Mouse (Mus musculus): ENCODE results near the gene Akip1. TPM values are rescaled to one million over a fixed set of nuclear protein-coding genes. Genes with fewer than 3 reads are reported as not detected.
A peak's percentile ranks its signal among the peaks of the same experiment; 100 is the strongest.

Akip1 gene
- polyA plus RNA-seq (2015; fragmentation: Nextera tagmentation; extraction: Ambion mirVana) = 32.7 and 36.0 TPM in 2 replicates

DNA sequence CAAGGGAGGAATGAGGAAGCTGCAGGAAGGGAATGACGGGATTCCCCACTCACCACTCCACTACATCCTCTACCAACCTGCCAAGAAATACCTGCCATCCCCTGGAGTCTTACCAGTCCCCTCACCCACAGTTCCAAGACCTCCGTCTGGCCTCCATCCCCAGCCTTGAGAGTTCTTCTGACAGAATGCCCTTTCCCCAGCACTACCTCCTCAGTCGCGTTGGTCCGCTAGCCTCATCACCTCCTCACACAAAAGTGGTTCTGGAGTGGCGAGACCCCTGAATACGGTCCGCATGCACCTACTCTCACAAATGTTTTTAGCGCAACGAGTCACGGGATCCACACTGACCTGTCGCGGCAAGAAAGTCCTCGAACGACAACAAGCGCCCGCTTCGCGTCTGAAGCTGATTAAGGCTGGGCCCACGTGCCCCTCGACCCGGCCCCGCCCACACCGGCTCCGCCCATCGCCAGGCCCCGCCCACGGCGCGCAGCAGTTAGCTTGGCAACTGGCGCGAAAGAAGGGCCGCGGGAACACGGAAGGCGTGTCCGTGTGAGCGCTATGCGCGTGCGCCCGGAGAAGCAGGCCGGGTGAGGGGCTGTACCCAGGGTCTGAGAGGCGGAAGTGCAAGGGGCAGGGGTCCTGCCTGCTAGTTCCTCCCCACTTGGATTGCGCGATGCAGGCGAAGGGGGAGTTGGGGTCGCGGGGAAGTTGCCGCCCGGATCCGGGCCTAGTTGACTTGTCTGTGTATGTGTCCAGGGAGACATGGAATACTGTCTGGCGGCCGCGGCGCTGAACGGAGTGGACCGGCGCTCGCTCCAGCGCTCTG, at the start of gene Akip1, which contains the start of gene St5:
TSS of gene Akip1 (plus strand) at position 501 of the 826 bp plus-strand sequence.
TSS of gene St5 (minus strand) at position 416 of the 826 bp plus-strand sequence.
- Histone ChIP-seq H3K4me3 (ENCODE audit: low read length) (peak within 1 kb of the TSS; percentile 87), H3K36me3 (ENCODE audit: control insufficient read depth, insufficient read depth) (peaks cover 3% of the 10 kb centered on the region; the same call in 1 of the 2 replicates), H3K27ac (ENCODE audit: low read length) (peak within 1 kb of the TSS; percentile 77), H3K4me1 (ENCODE audit: control insufficient read depth, insufficient read depth, low read length) (peaks cover 24% of the 10 kb centered on the region), H3K27me3 (ENCODE audit: control insufficient read depth, insufficient read depth, low read length) (no peaks in the 10 kb centered on the region), H3K9ac (ENCODE audit: low read length) (peak within 1 kb of the TSS; percentile 90), H3K4me2 (ENCODE audit: low read depth, low read length) (peak within 1 kb of the TSS; percentile 95), H3K9me3 (replicated peaks; ENCODE audit: control insufficient read depth, low read length) (no peaks in the 10 kb centered on the region)
- under 1% methylated on average over 61 of the region's 61 CpGs for WGBS
- ATAC-seq (replicated peaks; ENCODE audit: extremely low read depth, insufficient read depth, low FRiP score) = peak; percentile 93

DNA sequence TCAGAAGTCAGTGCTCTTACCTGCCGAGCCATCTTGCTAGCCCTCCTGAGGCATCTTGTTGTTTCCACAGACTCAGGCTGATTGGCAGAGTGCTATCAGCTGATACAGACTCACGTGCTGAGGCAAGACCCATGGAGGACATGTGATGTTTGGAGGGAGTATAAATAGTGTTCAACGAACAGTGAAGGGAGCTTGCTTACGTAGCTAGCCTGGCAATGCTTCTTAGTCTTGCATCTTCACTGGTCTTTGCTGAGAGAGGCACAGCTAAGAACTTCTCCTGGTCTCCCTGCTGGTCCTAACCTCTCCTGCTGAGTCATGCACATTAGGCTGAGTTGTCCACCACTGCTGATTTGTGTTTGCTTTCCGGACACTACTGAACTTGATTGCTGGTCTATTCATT, 48.6 kb upstream of the Akip1 start:
- no peaks in the 10 kb centered on the region for H3K27me3 ChIP-seq (ENCODE audit: control insufficient read depth, insufficient read depth, low read length)
- no peaks in the 10 kb centered on the region for H3K9me3 ChIP-seq (replicated peaks; ENCODE audit: control insufficient read depth, low read length)
- H3K4me2 ChIP-seq (ENCODE audit: low read depth, low read length) = no peak overlapping the region
- ATAC-seq (replicated peaks; ENCODE audit: extremely low read depth, insufficient read depth, low FRiP score) = no peak
- H3K27ac ChIP-seq (ENCODE audit: low read length) = no peak overlapping the region
- no peaks in the 10 kb centered on the region for H3K36me3 ChIP-seq (ENCODE audit: control insufficient read depth, insufficient read depth)
- 63% methylated on average over 5 of the region's 5 CpGs for WGBS
- peaks cover 8% of the 10 kb centered on the region for H3K4me1 ChIP-seq (ENCODE audit: control insufficient read depth, insufficient read depth, low read length)
- H3K9ac ChIP-seq (ENCODE audit: low read length) = no peak overlapping the region
- H3K4me3 ChIP-seq (ENCODE audit: low read length) = no peak overlapping the region

DNA sequence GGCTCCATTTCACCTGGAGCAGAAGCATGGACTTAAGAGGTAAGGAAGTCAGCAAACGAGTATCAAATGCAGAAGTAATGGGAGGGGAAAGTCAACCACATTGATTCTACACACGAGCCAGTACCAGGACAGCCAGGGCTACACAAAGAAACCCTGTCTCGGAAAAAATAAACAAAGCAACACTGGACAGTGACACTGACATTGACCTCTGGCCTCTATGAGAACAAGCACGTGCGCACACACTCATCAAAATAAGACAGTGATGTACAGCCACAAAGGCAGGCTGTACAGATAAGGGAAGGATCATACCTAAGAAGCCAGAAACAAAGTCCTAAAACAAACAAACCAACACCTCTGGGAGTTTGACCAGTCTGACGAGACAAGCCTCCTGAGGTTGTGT, 45.6 kb upstream of the Akip1 start:
- H3K27me3 ChIP-seq (ENCODE audit: control insufficient read depth, insufficient read depth, low read length) = no peaks in the 10 kb centered on the region
- H3K4me2 ChIP-seq (ENCODE audit: low read depth, low read length) = no peak overlapping the region
- no peak overlapping the region for H3K4me3 ChIP-seq (ENCODE audit: low read length)
- ATAC-seq (replicated peaks; ENCODE audit: extremely low read depth, insufficient read depth, low FRiP score) = no peak
- no peaks in the 10 kb centered on the region for H3K36me3 ChIP-seq (ENCODE audit: control insufficient read depth, insufficient read depth)
- H3K4me1 ChIP-seq (ENCODE audit: control insufficient read depth, insufficient read depth, low read length) = peaks cover 8% of the 10 kb centered on the region; the same call in 1 of the 2 replicates
- no peak overlapping the region for H3K9ac ChIP-seq (ENCODE audit: low read length)
- WGBS = 45% methylated on average over 6 of the region's 6 CpGs
- no peak overlapping the region for H3K27ac ChIP-seq (ENCODE audit: low read length)
- H3K9me3 ChIP-seq (replicated peaks; ENCODE audit: control insufficient read depth, low read length) = no peaks in the 10 kb centered on the region

DNA sequence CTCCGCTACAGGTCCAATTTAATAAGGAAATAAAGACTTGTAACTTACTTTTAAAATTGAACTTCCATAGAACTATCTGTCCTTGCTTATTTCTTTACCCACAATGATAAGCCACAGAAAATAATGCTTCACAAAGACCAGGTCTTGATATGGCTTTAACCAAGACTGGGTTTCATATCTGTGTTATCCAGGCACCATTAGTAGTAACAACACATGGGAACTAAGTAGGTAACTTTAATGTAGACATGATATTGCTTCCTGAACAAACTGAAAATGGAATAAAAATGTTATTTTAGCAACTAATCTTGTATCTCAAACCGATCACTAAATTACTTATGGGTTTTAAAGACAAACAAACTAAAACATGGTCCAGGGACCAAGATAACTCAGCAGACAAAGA, 44.2 kb upstream of the Akip1 start:
- Histone ChIP-seq H3K4me2 (ENCODE audit: low read depth, low read length) (no peak overlapping the region), H3K4me3 (ENCODE audit: low read length) (no peak overlapping the region), H3K27me3 (ENCODE audit: control insufficient read depth, insufficient read depth, low read length) (no peaks in the 10 kb centered on the region), H3K4me1 (ENCODE audit: control insufficient read depth, insufficient read depth, low read length) (peaks cover 8% of the 10 kb centered on the region; the same call in 1 of the 2 replicates), H3K9ac (ENCODE audit: low read length) (no peak overlapping the region), H3K36me3 (ENCODE audit: control insufficient read depth, insufficient read depth) (no peaks in the 10 kb centered on the region), H3K27ac (ENCODE audit: low read length) (no peak overlapping the region), H3K9me3 (replicated peaks; ENCODE audit: control insufficient read depth, low read length) (no peaks in the 10 kb centered on the region)
- 88% methylated on average over 2 of the region's 2 CpGs for WGBS
- ATAC-seq (replicated peaks; ENCODE audit: extremely low read depth, insufficient read depth, low FRiP score) = no peak

DNA sequence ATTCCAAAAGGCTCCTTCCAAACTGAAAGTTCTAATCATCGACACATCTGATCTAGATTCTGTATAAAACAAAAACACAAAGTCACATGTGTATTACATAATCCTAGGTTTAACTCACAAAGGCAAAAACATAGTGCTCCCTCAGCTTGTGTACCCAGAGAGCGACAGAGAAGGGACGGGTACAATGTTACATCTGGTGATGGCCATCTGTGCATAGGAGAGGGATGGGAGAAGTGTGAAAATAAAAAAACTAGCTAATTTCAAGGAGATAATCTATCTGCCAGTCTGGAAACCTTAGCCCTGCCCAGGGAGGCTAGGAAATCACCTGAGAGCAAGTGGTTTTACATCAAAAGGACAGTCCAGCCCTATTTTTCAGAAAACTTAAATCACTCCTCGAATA, 40.9 kb upstream of the Akip1 start:
- WGBS = 85% methylated on average over 4 of the region's 4 CpGs

DNA sequence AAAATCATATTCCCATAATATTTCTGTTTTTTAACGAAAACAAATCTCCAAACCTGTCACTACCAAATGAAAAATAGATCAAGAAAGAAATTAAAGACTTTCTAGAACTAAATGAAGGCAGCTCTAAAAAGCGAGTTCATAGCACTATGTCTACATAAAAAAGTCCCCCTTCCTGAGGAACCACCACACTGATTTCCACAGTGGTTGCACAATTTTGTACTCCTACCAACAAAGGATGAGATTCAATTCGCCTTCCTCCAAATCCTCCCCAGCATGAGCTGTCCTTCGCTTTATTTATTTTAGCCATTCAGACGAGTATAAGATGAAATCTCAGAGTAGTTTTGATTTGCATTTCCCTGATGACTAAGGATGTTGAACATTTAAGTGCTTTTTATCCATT, 36.8 kb upstream of the Akip1 start:
- Histone ChIP-seq H3K27ac (ENCODE audit: low read length) (no peak overlapping the region), H3K9ac (ENCODE audit: low read length) (no peak overlapping the region), H3K9me3 (replicated peaks; ENCODE audit: control insufficient read depth, low read length) (no peaks in the 10 kb centered on the region), H3K36me3 (ENCODE audit: control insufficient read depth, insufficient read depth) (no peaks in the 10 kb centered on the region), H3K4me3 (ENCODE audit: low read length) (no peak overlapping the region), H3K4me2 (ENCODE audit: low read depth, low read length) (no peak overlapping the region), H3K4me1 (ENCODE audit: control insufficient read depth, insufficient read depth, low read length) (peaks cover 15% of the 10 kb centered on the region), H3K27me3 (ENCODE audit: control insufficient read depth, insufficient read depth, low read length) (no peaks in the 10 kb centered on the region)
- ATAC-seq (replicated peaks; ENCODE audit: extremely low read depth, insufficient read depth, low FRiP score) = no peak
- WGBS = 80% methylated on average over 5 of the region's 5 CpGs

More for the DNA sequence above, 40.9 kb upstream of the Akip1 start:
- no peak for ATAC-seq (replicated peaks; ENCODE audit: extremely low read depth, insufficient read depth, low FRiP score)
- Histone ChIP-seq H3K4me2 (ENCODE audit: low read depth, low read length) (no peak overlapping the region), H3K4me3 (ENCODE audit: low read length) (no peak overlapping the region), H3K9ac (ENCODE audit: low read length) (no peak overlapping the region), H3K9me3 (replicated peaks; ENCODE audit: control insufficient read depth, low read length) (no peaks in the 10 kb centered on the region), H3K4me1 (ENCODE audit: control insufficient read depth, insufficient read depth, low read length) (peaks cover 6% of the 10 kb centered on the region; the same call in 1 of the 2 replicates), H3K27me3 (ENCODE audit: control insufficient read depth, insufficient read depth, low read length) (no peaks in the 10 kb centered on the region), H3K36me3 (ENCODE audit: control insufficient read depth, insufficient read depth) (no peaks in the 10 kb centered on the region), H3K27ac (ENCODE audit: low read length) (no peak overlapping the region)

DNA sequence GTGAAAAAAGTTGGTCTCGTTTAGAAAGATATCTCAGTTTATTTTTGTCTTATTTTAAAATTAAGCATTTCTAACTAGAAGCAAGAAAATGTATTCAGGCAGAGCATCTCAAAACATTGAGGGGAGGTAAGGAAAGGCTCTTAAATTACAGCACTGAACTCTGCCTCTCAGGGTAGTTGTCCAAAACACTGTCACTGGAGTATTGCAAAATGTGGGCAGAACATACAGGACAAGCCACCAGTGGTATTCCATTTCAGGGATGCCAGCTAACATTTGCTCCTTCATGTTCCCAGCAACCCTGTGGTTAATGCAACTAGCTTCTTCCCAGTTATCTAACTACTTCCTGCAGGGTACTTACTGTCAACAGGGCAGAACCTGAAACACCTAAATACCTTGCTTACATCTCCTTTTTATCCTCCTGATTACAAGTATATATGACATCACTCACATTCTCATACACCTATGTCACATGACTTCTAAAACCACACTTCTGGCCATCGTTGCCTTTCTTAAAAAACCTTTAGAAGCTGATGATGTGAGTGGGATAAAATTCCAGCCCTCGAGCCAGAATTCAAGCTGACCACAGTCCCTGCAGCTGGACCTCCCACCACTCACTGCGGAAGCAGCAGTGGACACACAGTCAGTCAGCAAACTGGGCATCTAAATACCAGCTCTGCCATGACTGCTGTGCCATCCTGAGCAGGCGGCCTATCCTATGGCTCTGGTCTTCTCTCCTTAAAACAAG, 33.9 kb upstream of the Akip1 start:
- peak overlapping the region; percentile 15; the same call in 1 of the 2 replicates for H3K4me3 ChIP-seq (ENCODE audit: low read length)
- 63% methylated on average over 5 of the region's 5 CpGs for WGBS
- no peak overlapping the region for H3K9ac ChIP-seq (ENCODE audit: low read length)
- H3K4me2 ChIP-seq (ENCODE audit: low read depth, low read length) = peak overlapping the region; percentile 49
- H3K4me1 ChIP-seq (ENCODE audit: control insufficient read depth, insufficient read depth, low read length) = peaks cover 23% of the 10 kb centered on the region
- H3K9me3 ChIP-seq (replicated peaks; ENCODE audit: control insufficient read depth, low read length) = no peaks in the 10 kb centered on the region
- H3K36me3 ChIP-seq (ENCODE audit: control insufficient read depth, insufficient read depth) = no peaks in the 10 kb centered on the region
- ATAC-seq (replicated peaks; ENCODE audit: extremely low read depth, insufficient read depth, low FRiP score) = no peak
- H3K27me3 ChIP-seq (ENCODE audit: control insufficient read depth, insufficient read depth, low read length) = no peaks in the 10 kb centered on the region
- no peak overlapping the region for H3K27ac ChIP-seq (ENCODE audit: low read length)

DNA sequence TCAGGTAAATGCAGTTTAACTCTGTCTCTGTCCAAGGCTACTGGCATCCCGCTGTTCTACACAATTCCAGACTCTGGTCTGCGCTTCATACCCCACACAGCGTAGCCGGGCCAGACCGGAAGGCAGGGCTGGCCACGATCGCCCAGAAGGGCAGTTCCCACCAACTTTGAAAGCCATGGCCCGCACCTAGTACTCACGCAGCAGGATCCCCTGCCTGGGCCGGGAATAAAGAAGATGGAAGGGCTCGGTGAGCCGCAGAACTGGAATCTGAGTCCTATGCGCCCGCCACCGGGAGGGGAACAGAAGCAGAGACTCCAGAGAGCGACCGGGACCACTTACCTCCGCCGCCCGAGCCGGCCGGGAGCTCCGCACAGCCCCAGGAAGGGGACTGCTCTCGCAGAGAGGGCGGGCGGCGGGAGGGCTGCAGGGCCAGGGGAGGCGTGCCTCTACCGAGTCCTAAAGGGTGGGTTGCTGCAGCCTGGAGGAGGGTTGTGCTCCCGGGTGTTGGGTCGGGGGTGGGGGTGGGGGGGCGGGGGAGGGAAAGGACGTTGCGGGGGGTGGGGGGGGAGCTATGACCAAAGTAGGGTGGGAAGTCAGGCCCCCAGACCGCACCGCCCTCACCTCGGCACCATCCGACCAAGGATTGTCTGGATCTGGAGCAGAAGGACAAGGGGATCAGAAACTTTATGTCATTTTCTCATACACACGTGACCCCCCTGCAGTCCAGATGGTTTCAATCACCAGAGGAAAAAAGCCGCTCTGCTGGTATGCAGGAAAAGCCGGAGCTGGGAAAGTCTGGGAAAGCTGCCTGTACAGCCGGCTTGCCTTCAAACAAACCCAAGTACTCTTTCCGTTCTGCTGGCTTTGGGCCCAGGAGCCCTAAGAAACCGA, 31.7 kb upstream of the Akip1 start:
- WGBS = 2% methylated on average over 36 of the region's 44 CpGs
- peak; percentile 96 for ATAC-seq (replicated peaks; ENCODE audit: extremely low read depth, insufficient read depth, low FRiP score)
- H3K4me2 ChIP-seq (ENCODE audit: low read depth, low read length) = peak overlapping the region; percentile 83
- H3K9ac ChIP-seq (ENCODE audit: low read length) = peak overlapping the region; percentile 95
- no peaks in the 10 kb centered on the region for H3K9me3 ChIP-seq (replicated peaks; ENCODE audit: control insufficient read depth, low read length)
- H3K4me1 ChIP-seq (ENCODE audit: control insufficient read depth, insufficient read depth, low read length) = peaks cover 25% of the 10 kb centered on the region
- no peaks in the 10 kb centered on the region for H3K27me3 ChIP-seq (ENCODE audit: control insufficient read depth, insufficient read depth, low read length)
- peak overlapping the region; percentile 75 for H3K4me3 ChIP-seq (ENCODE audit: low read length)
- H3K36me3 ChIP-seq (ENCODE audit: control insufficient read depth, insufficient read depth) = no peaks in the 10 kb centered on the region
- H3K27ac ChIP-seq (ENCODE audit: low read length) = peak overlapping the region; percentile 98

All from heart, embryonic 16.5 days (tissue).